Mouse (Mus musculus): ENCODE results near the gene Igll1. TPM values are rescaled to one million over a fixed set of nuclear protein-coding genes. Genes with fewer than 3 reads are reported as not detected.

Gene Igll1
- polyA plus RNA-seq, 1 experiment from 2014 or later, result 1.2 TPM

- Histone ChIP-seq H3K27ac (no peak overlapping the region), H3K9me3 (no peaks in the 10 kb centered on the region), H3K36me3 (no peaks in the 10 kb centered on the region), H3K4me1 (no peaks in the 10 kb centered on the region), H3K9ac (no peak overlapping the region), H3K27me3 (replicated peaks) (no peaks in the 10 kb centered on the region), H3K4me2 (no peak overlapping the region), H3K4me3 (replicated peaks) (no peak overlapping the region)
- ATAC-seq (ENCODE audit: insufficient read depth, low FRiP score, low read depth), result no peak
Measured at GRCm38 (mm10) chr16:16849196-16849595, 14.6 kb downstream of the Igll1 start.

- H3K36me3 ChIP-seq, result no peaks in the 10 kb centered on the region
- H3K27me3 ChIP-seq (replicated peaks), result no peaks in the 10 kb centered on the region
- peaks cover 7% of the 10 kb centered on the region; the same call in 1 of the 2 replicates for H3K4me1 ChIP-seq
- no peak overlapping the region for H3K9ac ChIP-seq
- H3K4me3 ChIP-seq (replicated peaks), result no peak overlapping the region
- ATAC-seq (ENCODE audit: insufficient read depth, low FRiP score, low read depth), result no peak
- WGBS, result 79% methylated on average over 3 of the region's 3 CpGs
- no peaks in the 10 kb centered on the region for H3K9me3 ChIP-seq
- peak overlapping the region; percentile 89 for H3K4me2 ChIP-seq
- no peak overlapping the region for H3K27ac ChIP-seq
Measured at GRCm38 (mm10) chr16:16829671-16830070, 34.1 kb downstream of the Igll1 start.

GRCm38 (mm10) chr16:16828757-16829615 is 34.8 kb downstream of the Igll1 start, which contains the start of gene Spag6l:
Spag6l (minus strand) TSS chr16:16829456.
- ATAC-seq (ENCODE audit: insufficient read depth, low FRiP score, low read depth), result peak; percentile 73
- H3K27me3 ChIP-seq (replicated peaks), result no peaks in the 10 kb centered on the region
- no peak within 1 kb of the TSS for H3K27ac ChIP-seq
- H3K9me3 ChIP-seq, result no peaks in the 10 kb centered on the region
- H3K4me2 ChIP-seq, result peak within 1 kb of the TSS; percentile 89
- 0 out of 2 replicates have a peak within 1 kb of the TSS, but pooled peaks have one; percentile 19 for H3K9ac ChIP-seq
- H3K4me1 ChIP-seq, result peaks cover 7% of the 10 kb centered on the region; the same call in 1 of the 2 replicates
- peak within 1 kb of the TSS; percentile 45 for H3K4me3 ChIP-seq (replicated peaks)
- 7% methylated on average over 33 of the region's 33 CpGs for WGBS
- H3K36me3 ChIP-seq, result no peaks in the 10 kb centered on the region

DNA sequence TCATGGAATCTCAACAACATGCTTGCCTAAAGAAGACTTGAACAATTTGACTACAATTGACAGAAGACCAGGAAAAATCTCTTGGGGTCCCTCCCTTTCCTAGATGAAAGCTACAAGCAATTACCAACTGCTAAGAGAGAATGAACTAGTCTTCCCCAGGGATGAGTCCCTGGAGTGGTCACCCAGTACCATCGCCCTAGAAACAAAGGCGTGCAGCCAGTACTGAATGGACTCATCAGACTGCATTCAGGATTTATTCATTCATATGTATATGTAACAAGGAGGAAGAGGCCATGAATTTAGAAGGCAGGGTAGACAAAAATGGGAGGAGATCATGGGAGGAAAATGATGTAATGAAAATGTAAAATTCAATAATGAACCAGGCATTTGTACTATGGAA is 37.6 kb downstream of the Igll1 start:
- 97% methylated on average over 2 of the region's 2 CpGs for WGBS
- H3K4me2 ChIP-seq, result no peak overlapping the region

GRCm38 (mm10) chr16:16825476-16825875 is 38.3 kb downstream of the Igll1 start:
- Histone ChIP-seq H3K4me3 (replicated peaks) (no peak overlapping the region), H3K36me3 (no peaks in the 10 kb centered on the region), H3K4me1 (peaks cover 7% of the 10 kb centered on the region; the same call in 1 of the 2 replicates), H3K27me3 (replicated peaks) (no peaks in the 10 kb centered on the region), H3K9me3 (no peaks in the 10 kb centered on the region), H3K27ac (no peak overlapping the region), H3K4me2 (no peak overlapping the region), H3K9ac (no peak overlapping the region)
- ATAC-seq (ENCODE audit: insufficient read depth, low FRiP score, low read depth), result no peak
- 53% methylated on average over 5 of the region's 5 CpGs for WGBS

More for the DNA sequence above, 37.6 kb downstream of the Igll1 start:
- no peaks in the 10 kb centered on the region for H3K9me3 ChIP-seq
- H3K9ac ChIP-seq, result no peak overlapping the region
- H3K27ac ChIP-seq, result no peak overlapping the region
- peaks cover 7% of the 10 kb centered on the region; the same call in 1 of the 2 replicates for H3K4me1 ChIP-seq
- no peaks in the 10 kb centered on the region for H3K27me3 ChIP-seq (replicated peaks)
- no peak for ATAC-seq (ENCODE audit: insufficient read depth, low FRiP score, low read depth)
- H3K4me3 ChIP-seq (replicated peaks), result no peak overlapping the region
- no peaks in the 10 kb centered on the region for H3K36me3 ChIP-seq

Other genes starting within 250 kb of the Igll1 start
- not detected in 2 replicates for gene Olfr19, start 187.6 kb downstream of the Igll1 start, polyA plus RNA-seq (2015; fragmentation: Nextera tagmentation; extraction: Ambion mirVana)
- gene Spag6l, start 34.5 kb downstream of the Igll1 start, polyA plus RNA-seq (2015; fragmentation: Nextera tagmentation; extraction: Ambion mirVana), result 0.24 and 0.27 TPM in 2 replicates
- gene Top3b, start 6.8 kb upstream of the Igll1 start, polyA plus RNA-seq (2015; fragmentation: Nextera tagmentation; extraction: Ambion mirVana), result 53.5 and 54.9 TPM in 2 replicates
- gene Vpreb1, start 6.9 kb upstream of the Igll1 start, polyA plus RNA-seq (2015; fragmentation: Nextera tagmentation; extraction: Ambion mirVana), result 3.0 and 3.9 TPM in 2 replicates
- gene Ppm1f, start 32.5 kb upstream of the Igll1 start, polyA plus RNA-seq (2015; fragmentation: Nextera tagmentation; extraction: Ambion mirVana), result 17.9 and 21.0 TPM in 2 replicates
- gene Mapk1, start 119.4 kb upstream of the Igll1 start, polyA plus RNA-seq (2015; fragmentation: Nextera tagmentation; extraction: Ambion mirVana), result 153 and 156 TPM in 2 replicates
- 16.9 and 20.7 TPM in 2 replicates for gene Ypel1, start 205.7 kb upstream of the Igll1 start, polyA plus RNA-seq (2015; fragmentation: Nextera tagmentation; extraction: Ambion mirVana)
- 118 and 131 TPM in 2 replicates for gene Ppil2, start 247.3 kb upstream of the Igll1 start, polyA plus RNA-seq (2015; fragmentation: Nextera tagmentation; extraction: Ambion mirVana)